Mouse (Mus musculus) kidney, postnatal 4 days (tissue): ENCODE measurements at regions not wholly inside any gene's neighbourhood (a gene's known extent, or its start where the extent isn't known, plus 50 kb on each side); places are given as distances from the start of the nearest gene placed in this dataset.
A peak's percentile ranks its signal among the peaks of the same experiment; 100 is the strongest.

ENCODE experiments used
- DNase-seq, 2 experiments: peaks; one replicate each; pipeline ENCODE4 v3.0.0; 2021; ENCODE audit warnings: mixed read lengths in 2 of 2

- DNase-seq, result peak in 1 of 2 experiments; percentile 4
Measured at GRCm38 (mm10) chr3:125813798-125814197, 124.6 kb downstream of the Ugt8a start.

- DNase-seq, result no peak
Measured at GRCm38 (mm10) chr3:125812829-125813228, 125.6 kb downstream of the Ugt8a start.

- no peak for DNase-seq
Measured at GRCm38 (mm10) chr3:125794606-125795005, 143.8 kb downstream of the Ugt8a start.

- no peak for DNase-seq
Measured at GRCm38 (mm10) chr3:125781357-125781756, 157.1 kb downstream of the Ugt8a start.

DNA sequence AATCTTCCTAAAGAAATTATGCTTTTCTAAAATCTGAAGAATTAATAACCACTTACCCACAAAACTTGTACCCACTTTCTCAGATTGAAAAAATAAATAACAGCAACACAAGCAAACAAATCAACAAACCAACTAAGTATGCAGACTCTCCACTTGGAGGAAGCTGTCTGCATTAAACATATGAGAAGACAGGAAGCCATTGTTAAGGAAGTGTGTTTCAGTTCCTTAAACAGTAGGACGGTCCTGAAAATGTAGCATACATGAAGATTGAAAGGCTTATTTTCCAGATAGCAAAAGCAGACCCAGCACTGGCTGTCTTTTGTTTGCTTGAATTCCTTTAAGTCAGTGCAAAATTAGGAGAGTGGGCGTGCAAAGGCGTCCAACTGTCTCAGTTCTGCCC is 158.2 kb downstream of the Ugt8a start:
- DNase-seq, result no peak
